Mouse (Mus musculus) kidney, adult 2 months (tissue): ENCODE results near the gene Camsap2.

ENCODE experiments used
- CTCF ChIP-seq: fragments of 200-500 bp; conservative IDR thresholded peaks from 2 replicates; pipeline ENCODE4 v1.5.1; 2011; ENCODE audit warnings: low read depth, mild to moderate bottlenecking, control low read depth, low read length, moderate library complexity, mixed read lengths; ENCODE audit not compliant: insufficient read depth, insufficient read length
- POLR2A ChIP-seq: fragments of 200-500 bp; IDR thresholded peaks from one replicate; pipeline ENCODE4 v1.6.1; 2011; ENCODE audit warnings: low read depth, low read length, control low read depth

DNA sequence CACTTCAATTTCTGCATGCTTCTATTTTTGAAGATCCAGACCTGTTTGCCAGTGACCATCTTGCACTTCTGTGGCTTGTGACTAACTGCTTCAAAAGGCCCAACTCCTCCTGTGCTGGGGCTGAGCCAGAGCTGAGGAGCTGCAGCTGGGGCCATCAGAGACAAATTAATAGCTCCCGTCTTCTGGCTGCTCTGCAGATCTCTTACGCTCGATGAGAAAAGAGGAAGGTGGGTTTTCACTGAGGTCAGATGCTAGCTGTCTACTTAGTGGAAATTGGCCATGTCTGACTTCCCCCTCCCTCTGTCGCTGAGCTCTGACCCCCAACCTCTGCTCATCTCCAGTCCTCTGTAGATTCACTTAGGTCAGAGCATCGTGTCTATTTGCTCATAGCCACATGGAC lies 96.2 kb downstream of the Camsap2 start:
- TF ChIP-seq POLR2A (no peak), CTCF (no peak)
